Mouse (Mus musculus) adipocyte (in vitro differentiated cells): ENCODE data around the gene P2rx7.

Source experiments
- DNase-seq: peaks from one replicate; pipeline ENCODE4 v3.0.0-alpha.2; 2016; ENCODE audit warnings: low spot score

P2rx7 gene

DNA sequence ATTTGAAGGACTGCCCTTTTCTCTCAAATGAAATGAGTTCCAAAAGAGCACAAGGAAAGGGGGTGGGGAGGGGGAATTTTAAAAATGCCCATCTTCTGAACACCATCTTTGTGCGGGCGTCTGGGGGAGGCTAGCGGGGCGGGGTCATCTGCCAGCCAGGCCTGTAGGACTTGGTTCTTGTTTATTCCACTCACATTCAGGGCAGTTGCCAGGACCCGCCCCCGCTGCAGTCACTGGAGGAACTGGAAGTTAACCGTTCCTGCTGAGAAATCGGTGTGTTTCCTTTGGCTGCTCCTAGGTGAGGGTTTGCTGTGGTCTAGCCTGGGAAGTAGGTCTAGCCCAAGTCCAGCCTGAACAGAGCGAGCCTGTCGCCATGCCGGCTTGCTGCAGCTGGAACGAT is at the start of gene P2rx7:
TSS of gene P2rx7 (plus strand) at position 211 of the 400 bp plus-strand sequence.
- DNase-seq, result peak; percentile 22

DNA sequence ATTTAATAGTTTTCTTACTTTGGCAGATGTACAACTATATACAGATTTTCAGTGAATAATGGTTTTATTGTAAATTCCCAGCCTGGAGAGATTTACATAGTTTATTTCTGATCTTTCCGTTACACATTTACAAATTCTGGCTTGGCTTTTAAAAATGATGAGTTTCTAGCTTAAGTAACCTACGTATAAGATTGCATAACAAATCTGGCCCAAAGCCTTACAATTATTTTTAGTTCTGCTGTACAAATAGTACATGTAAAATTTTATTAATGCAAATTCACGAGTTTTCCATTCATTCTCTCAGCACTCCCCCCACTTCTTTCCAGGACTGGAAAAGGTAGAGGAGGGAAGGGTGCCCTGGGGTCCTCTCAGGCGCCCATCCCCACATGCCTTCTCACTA is 48.2 kb upstream of the P2rx7 start:
- peak; percentile 70 for DNase-seq

DNA sequence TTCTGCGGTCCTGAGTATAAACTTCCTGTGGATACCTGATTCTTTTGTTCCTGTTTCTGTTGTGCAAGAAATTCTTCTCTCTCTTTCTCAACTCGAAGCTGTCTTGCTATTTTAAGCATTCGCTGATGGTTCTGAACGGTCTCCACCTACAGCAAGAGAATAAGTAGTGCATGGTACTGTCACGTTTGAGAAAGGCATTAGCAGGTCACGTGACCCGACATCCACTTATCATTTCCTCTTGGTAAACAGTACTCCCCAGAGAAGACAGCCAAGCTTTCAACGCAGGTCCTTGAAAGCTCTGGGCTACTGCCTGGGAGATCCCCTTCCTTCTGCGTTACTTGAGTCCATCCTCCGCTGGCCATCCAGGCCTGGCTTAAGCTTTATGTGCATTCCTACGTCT is 41.5 kb upstream of the P2rx7 start:
- DNase-seq, result no peak

DNA sequence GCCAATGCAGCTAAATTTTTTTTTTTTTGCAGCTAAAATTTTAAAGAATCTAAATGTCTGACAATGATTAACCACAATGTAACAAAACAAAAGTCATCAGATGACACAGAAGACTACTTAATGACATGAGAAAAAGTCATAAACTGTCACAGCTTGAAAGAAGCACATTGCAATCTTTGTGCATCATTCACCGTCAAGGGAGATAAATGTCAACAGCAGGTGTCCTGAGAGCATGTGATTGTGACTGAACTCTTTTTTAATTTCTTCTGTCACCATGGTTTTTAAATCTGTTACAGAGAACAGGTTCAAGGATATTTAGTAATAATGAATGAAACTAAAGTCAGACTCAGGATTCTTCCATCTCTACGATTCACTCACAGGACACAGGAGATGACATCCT is 38.8 kb upstream of the P2rx7 start:
- DNase-seq, result no peak

DNA sequence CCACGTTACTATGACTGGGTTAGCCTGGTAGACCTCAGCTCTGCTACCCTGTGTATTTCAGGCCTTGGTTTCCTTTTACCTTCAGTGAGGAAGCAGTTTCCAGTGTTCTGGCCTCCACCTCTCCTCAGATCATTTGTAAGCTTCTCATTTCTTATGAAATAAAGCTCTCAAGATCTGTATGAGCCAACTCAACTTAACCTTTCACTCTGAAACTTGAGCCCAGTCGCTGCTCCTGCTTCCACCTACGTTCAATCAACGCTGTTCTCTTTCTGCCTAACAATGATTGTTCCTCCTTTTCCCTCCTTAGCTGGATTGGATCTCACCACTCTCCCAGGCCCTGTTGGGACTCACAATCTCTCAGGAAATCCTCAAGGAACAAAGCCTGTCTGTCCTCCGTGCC is 32.1 kb upstream of the P2rx7 start:
- peak; percentile 79 for DNase-seq

DNA sequence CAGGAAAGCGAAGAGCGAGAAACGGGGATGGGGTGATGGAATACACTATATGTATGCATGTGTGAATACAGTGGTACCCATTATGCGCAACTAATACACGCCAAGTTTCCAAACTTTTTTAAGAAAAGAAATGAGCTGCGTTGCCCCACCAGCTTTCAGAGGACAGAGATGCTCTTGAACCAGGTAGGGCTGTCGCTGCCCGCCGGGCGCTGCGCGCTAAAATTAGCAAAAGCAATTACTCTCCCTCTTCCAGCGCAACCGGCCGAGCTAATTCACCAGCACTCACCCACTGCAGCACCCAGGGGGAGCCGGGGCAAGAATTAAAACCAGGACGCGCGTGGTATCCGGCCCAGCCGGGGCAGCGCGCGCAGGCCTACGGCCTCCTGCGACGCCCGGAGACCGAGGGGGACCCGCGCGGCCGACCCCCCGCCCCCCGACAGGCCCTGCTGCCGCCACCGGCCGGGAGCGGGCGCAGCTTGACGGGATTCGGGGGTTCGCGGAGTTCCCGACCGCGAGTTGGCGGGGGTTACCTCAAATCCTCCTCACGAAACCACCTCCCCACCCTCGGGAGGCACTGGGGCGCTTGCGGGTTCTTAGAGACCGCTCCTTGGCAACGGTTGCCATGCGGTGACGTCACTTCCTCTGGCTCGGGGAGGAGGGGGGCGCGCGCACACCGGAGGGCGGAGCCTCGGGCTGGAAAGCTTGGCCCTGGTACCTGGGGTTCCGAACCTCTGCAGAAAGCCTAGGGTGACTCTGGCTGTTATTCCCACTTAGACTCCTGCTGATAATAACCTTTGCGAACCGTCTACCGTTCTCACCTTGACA is 29.6 kb upstream of the P2rx7 start, which contains the start of gene Ift81:
TSS of gene Ift81 (minus strand) at position 611 of the 825 bp plus-strand sequence.
- peak; percentile 91 for DNase-seq

DNA sequence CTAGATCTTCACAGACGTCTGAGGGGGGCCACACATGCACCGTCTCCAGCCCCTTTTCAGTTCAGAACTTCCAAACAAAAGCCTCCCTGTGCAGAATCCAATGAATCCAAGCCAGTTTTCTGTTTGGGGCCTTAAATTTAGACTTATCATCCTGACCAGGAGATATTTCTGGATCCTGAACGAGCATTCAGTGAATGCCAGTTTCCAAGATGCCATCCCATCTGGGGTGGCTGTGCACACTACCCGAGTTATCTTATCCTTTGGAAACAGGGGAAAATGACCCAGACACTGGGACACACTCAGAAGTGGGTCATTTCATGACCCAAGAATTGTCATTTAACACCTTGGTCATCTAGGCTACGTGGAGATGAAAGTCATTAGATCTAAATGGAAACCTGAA is 26.0 kb upstream of the P2rx7 start:
- no peak for DNase-seq

DNA sequence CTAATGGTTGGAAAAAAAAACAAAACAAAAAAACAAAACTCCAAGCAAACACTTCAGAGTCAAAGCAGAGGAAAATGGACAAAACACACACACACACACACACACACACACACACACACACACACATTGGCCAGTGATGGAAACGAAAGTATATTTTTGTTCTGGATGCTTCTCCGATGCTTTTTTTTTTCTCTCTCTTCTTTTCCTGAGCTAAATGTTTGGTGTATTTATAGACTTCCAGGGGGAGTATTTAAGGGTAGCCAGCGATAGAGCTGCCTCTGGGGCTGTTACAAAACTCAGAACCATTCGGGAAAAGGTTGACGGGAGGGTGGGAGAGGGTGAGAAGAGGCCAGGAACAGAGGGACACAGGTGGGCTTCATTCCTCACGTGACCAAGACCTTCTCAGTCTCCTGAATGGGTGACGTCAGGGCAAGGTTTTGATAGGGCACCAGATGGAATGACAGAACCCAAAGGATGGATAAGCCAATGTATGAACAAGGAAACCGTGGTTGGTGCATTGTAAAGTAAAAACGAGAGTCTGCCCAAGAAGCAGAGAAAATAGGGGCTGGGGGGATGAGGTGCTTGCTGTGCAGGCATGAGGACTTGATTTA is 23.9 kb upstream of the P2rx7 start:
- no peak for DNase-seq

DNA sequence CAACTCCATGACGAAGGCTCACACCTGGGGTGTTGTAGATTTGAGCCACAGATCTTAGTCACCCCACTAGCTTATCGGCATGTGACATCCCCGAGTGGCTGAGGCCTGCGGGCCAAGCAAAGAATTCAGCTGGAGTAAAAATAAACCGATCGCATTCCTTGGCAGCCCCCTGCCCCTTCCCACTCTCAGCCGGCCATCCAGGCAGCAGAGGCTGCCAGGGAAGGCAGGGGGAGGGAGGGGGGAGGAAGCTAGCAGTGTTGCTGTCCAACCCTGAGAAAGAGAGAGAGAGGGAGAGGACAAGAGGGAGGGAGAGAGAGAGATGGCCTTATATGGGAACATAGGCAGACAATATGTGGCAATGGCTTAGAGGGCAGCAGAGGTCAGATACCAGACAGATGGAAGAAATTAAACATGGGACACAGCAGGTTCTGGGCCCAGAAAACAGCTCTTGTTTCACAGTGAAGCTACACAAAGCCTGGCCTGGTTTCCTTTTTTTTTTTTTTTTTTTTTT is 22.3 kb upstream of the P2rx7 start:
- DNase-seq, result peak; percentile 94

DNA sequence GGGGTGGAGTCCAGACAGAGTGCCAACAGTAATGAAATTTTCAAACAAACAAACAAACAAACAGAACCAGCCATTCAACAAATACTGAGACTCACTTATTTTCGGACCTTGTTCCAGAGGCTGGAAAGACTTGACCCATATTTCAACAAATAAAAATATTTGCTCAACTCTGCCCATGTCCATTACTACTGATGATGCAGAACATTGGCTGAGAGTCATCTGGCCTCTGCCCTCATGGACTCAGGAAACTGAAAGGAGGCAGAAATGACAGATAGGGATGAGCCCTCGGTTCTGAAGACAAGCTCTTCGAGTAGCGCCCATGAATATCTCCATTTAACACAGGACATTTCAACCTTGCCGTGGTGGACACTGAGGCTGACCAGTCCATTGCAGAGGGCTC is 21.2 kb upstream of the P2rx7 start:
- DNase-seq, result peak; percentile 87

DNA sequence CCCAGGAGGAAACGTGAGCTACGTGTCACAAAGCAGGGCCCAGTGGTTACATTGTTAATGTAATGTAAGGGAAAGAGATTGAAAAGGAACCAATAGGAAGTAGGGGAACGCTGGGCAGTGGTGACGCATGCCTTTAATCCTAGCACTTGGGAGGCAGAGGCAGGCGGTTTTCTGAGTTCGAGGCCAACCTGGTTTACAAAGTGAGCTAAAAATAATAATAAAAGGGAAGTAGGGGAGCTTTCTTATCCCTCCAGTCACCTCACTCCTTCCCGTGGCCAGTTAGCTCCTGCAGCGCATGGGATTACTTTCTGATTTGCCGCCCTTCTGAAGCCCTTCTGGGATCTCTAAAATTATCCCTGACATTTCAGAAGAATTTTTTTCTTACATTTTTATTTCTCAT is 19.9 kb upstream of the P2rx7 start:
- DNase-seq, result no peak

DNA sequence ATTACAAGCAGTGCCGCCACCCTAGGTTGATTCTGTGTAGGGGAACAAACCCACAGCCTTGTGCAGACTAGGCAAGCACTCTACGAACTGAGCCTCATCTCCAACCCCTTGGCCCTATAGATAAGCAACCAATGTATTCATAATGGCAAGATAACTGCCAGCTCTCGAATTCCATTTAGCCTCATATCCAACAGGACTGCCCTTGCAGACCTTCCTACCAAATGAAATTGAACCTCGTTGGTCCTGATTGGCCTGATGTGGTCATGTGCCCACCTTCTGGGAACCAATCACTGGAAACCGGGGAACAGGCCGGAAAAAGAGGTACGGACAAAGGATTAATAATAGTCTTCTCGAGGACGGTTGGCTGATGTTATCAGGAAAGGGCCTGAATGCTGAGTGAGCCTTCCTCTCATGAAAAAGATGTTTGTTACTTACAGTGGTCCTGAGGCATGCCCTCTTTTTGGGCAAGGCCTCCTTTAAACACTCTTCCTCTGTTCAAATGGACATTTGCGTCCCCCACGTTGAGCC is 18.7 kb upstream of the P2rx7 start:
- no peak for DNase-seq

DNA sequence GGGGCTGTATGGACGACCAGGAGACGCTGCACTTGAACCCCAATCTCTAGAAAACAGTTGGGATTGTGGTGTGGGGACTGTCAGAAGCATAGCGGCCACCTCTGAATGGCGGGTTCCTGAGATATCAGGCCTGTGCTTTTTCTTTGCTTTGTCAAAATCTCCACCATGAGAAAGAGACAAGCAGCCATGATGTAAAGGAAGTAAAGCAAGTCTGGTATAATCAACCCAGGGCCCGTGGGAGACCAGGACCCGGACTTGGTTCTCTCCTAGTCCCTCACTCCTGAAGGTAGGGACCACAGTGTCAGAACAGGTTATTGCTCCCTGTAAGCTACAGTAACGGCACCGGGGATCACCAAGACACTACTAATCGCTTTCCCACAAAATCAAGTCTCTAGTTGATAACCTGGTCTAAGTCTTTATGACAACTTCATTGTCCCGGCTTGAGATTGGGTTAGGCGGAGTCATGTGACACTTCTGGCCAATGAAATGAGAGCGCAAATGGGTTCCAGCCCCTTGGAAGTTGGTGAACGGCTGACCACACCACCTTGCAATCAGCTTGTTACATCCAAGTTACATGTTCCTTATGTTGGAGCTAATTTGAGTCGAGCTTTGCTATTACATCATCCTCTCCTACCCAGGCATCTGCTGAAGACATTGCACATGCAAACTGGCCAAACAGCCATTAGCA is 18.0 kb upstream of the P2rx7 start:
- no peak for DNase-seq

DNA sequence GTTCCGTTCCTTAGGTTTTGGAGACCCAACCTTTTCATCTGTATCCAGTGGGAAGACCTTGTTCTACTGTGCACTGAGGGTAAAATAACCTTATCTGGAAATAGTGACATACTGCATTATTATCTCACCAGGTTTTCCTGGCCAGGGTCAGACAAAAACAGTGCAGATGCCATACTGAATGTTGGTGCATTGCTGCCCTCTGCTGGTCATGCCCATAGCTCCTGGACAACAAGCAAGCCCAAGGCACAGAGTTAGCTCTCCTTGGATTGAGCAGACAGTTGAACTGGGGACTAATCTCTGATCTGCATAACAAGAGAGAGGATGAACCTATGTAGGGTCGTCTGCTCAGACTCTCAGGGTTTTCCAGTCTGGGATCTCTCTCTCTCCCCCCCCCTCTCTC is 16.5 kb upstream of the P2rx7 start:
- peak; percentile 93 for DNase-seq

DNA sequence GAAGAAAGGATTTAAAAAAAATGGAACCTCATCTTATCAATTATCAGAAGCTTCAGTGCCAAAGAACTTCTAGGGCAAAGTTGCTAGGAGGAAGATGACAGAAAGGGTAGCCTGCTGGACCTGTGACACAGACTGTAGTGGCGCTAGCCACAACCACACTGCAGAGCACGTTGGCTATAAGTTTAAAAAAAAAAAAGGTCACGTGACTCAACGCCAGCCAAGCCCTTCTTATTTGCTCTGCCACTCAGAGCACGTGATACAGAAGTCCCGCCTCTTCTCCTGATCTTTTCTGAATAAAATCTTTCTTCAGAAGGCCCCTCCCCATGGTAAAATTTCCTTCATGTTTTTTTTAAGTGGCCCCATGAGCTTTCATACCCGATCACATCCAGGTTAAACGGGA is 8.5 kb upstream of the P2rx7 start:
- DNase-seq, result no peak

DNA sequence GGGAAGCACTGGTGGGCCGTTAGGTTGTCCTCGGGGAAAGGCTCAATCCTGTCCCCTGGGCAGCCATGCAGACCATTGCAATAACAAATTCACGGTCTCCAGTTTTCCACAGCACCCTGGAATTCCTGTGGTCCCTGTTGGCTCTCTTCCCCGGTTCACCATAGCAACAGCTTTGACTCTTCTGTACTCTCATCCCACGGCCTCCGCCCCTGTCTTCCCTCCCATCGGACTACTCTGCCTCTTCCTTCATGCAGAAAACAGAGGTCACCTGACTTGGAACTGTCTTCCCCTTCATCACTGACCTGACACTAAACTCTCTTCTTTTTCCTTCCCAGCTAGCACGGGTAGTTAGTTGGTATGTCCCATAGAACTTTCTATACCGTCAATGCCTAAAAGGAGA is 7.4 kb upstream of the P2rx7 start:
- no peak for DNase-seq

DNA sequence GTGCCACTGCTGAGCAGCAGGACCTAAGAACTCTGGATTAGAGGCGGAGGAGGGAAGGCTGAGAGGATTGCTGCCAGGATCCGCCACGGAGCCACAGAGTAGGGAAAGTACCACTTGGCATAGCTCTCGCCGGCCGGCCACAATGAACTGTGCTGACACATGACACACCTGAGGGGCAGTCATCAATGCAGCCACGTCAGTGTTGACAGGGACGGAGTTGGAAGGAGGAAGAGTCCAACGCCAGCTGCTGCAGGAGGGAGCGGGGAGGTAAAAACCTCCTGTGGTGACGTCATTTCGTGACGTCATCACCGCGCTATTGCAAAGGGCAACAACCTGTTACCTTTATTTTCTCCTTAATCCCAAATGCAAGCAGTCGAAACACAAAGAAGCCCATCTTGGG is 6.8 kb upstream of the P2rx7 start:
- DNase-seq, result peak; percentile 34

DNA sequence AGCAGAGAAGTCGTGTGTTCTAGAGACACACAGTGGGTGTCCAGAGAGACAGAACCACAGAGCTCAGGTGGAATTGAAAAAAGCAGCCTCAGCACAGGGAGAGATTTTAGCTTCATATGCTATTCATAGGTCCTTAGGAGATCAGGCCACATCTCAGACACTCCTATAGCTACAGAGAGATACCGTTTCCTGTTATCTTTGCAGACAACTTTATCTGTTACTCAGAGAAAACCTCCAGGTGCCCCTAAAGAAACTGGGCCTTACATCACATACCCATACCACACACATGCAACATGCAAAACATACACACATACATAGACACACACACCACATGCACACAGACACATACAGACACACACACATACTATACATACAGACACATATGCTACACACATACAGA is 5.4 kb upstream of the P2rx7 start:
- DNase-seq, result no peak

DNA sequence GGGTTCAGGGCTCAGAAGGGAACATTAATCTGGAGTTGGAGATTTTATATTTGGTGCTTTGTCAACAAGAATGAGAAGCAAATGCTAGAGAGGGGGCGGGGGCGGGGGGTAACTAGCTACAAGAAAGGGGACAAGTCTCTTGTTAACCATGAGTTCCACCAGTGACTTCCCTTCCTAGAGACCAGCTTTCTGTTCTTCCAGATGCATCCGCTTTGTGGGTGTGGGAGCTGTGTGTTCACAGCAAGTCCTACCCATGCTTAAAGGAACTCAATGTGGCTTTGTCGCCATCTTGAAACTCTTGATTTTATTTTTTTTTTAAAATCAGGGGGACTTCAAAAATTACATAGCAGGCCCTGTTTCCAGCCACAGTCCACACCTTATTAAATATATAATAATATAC is 4.2 kb upstream of the P2rx7 start:
- no peak for DNase-seq

DNA sequence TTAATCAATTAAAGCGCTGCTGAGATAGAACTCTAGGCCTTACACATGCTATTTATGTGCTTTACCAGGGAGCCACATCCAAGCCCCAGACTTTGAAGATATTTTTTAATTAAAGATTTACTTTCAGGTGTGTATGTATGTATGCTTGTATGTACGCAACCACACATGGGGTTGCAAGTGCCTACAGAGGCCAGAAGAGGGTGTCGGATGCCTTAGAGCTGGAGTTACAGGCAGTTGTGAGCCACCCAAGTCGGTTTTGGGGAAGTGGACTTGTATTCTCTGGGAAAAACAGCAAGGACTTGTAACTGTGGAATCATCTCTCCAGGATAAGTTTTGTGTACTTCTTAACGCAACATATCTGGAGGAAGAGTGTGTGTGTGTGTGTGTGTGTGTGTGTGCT is 3.7 kb upstream of the P2rx7 start:
- no peak for DNase-seq

DNA sequence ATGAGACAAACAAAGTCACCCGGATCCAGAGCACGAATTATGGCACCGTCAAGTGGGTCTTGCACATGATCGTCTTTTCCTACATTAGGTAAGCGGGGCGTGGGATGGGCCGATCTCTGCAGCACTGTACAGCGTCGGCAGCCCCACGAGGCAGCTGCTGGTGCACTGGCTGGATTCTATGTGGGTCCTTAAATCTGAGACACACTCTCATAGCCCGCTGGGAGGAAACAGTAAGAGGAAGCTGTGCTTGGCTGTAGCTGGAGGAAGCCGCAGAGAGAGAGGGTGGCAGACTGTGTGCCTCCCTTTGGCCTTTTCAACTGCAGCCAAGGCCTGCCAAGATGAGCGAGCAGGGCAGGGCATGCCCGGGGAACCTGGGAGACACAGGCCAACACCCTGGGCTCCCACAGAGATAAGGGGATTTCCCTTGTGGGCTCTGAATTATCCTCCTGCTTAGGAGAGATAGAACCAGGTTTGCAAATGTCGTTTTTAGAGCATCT is 448 bp downstream of the P2rx7 start:
- no peak for DNase-seq

DNA sequence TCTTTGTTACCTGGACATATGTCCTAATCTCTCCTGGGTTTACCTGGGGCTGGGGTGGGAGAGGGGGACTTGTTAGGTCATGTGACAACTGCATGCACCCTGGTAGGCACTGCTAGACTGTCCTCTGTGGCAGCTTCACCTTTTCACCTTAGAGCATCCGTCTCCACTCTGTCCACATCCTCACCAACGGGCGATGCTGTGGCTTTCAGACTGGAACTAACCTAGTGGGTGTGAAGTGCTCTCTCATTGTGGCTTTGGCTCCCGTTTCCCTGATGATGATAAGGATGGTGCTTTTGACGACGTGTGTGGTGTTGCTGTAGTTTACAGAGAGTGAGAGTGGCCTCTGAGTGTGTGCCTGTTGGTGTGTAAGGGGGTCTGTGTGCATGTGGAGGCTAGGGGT is 1.6 kb downstream of the P2rx7 start:
- no peak for DNase-seq

DNA sequence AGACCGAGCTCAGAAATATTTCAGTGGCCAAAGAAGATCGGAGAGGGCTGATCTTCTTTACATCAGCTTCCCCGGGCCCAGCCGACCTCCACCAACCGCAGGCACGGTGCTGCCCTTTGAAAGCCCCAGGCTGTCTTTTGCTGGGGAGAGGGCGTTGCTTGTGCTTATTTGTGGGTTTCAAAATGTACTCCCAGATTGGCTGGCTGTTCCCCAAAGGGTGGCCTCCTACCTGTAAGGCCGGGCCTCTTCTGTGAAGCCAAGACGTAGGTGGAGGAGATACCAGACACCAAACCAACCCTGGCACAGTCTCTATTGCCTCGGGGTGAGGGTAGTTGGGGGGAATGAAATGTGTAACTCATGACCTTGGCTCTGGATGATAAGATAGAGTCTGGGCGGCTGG is 2.3 kb downstream of the P2rx7 start:
- DNase-seq, result no peak
